Mouse (Mus musculus) ES-Bruce4 (cell line): ENCODE measurements around the gene E130114P18Rik. TPM values are rescaled to one million over a fixed set of nuclear protein-coding genes. Genes with fewer than 3 reads are reported as not detected.

Experiments
- H3K27ac ChIP-seq: 2 replicates; pipeline ENCODE4 v1.5.1; 2012; ENCODE audit warnings: low read length, inconsistent platforms; ENCODE audit not compliant: insufficient read depth
- H3K27me3 ChIP-seq: 2 replicates; pipeline ENCODE4 v1.6.1; 2012; ENCODE audit warnings: mild to moderate bottlenecking, low read length, inconsistent platforms; ENCODE audit not compliant: control insufficient read depth, poor library complexity, insufficient read depth, severe bottlenecking
- H3K36me3 ChIP-seq: 2 replicates; pipeline ENCODE4 v1.6.1; 2012; ENCODE audit warnings: inconsistent platforms, mild to moderate bottlenecking, low read length, moderate library complexity; ENCODE audit not compliant: control insufficient read depth, poor library complexity, insufficient read depth, severe bottlenecking
- H3K4me1 ChIP-seq: one replicate; pipeline ENCODE4 v1.8.1; 2011; ENCODE audit warnings: low read length; ENCODE audit not compliant: control insufficient read depth, insufficient read depth
- H3K4me3 ChIP-seq: 2 replicates; pipeline ENCODE4 v1.5.1; 2011; ENCODE audit warnings: low read depth, mild to moderate bottlenecking, low read length
- H3K9ac ChIP-seq: 2 replicates; pipeline ENCODE4 v1.6.1; 2012; ENCODE audit warnings: low read depth, mild to moderate bottlenecking, inconsistent platforms; ENCODE audit not compliant: poor library complexity, severe bottlenecking
- H3K9me3 ChIP-seq: replicated peaks from 2 replicates; pipeline ENCODE4 v1.6.1; 2012; ENCODE audit warnings: mild to moderate bottlenecking, low read length, inconsistent platforms; ENCODE audit not compliant: control insufficient read depth, poor library complexity, insufficient read depth, severe bottlenecking
- CTCF ChIP-seq: IDR thresholded peaks from one replicate; pipeline ENCODE4 v1.8.1; 2011; ENCODE audit warnings: low read depth, low read length
- EP300 ChIP-seq: IDR thresholded peaks from 2 replicates; pipeline ENCODE4 v1.6.1; 2011; ENCODE audit warnings: low read depth, low read length; ENCODE audit not compliant: insufficient read depth
- POLR2A ChIP-seq: IDR thresholded peaks from one replicate; pipeline ENCODE4 v1.8.1; 2011; ENCODE audit warnings: low read length; ENCODE audit not compliant: insufficient read depth
- polyA plus RNA-seq: library from polyadenylated mRNA; stranded (reverse); fragments of >200 nt; gene quantifications from 2 replicates; pipeline ENCODE4 v1.2.4, GENCODE M21; 2011; ENCODE audit warnings: low read depth; ENCODE audit not compliant: missing spikeins, insufficient read depth, insufficient read length

Gene E130114P18Rik
- polyA plus RNA-seq, 1 experiment, result not detected

GRCm38 (mm10) chr4:97786571-97786970 lies 8.7 kb upstream of the E130114P18Rik start:
- Histone ChIP-seq H3K4me3 (no peak overlapping the region), H3K9me3 (no peaks in the 10 kb centered on the region), H3K4me1 (no peaks in the 10 kb centered on the region), H3K27ac (no peak overlapping the region), H3K9ac (no peak overlapping the region), H3K27me3 (no peaks in the 10 kb centered on the region; the same call in none of the 2 replicates), H3K36me3 (no peaks in the 10 kb centered on the region)
- TF ChIP-seq CTCF, result no peak
- TF ChIP-seq POLR2A, result no peak
- TF ChIP-seq EP300, result no peak

- Histone ChIP-seq H3K4me1 (no peaks in the 10 kb centered on the region), H3K27ac (no peak overlapping the region), H3K4me3 (no peak overlapping the region), H3K27me3 (no peaks in the 10 kb centered on the region; the same call in none of the 2 replicates), H3K36me3 (no peaks in the 10 kb centered on the region), H3K9ac (no peak overlapping the region), H3K9me3 (no peaks in the 10 kb centered on the region)
- no peak for TF ChIP-seq CTCF
- TF ChIP-seq EP300, result no peak
- TF ChIP-seq POLR2A, result no peak
Measured at GRCm38 (mm10) chr4:97785547-97786271, 7.8 kb upstream of the E130114P18Rik start.

- TF ChIP-seq POLR2A (no peak), EP300 (no peak), CTCF (no peak)
- Histone ChIP-seq H3K9me3 (no peaks in the 10 kb centered on the region), H3K27ac (no peak overlapping the region), H3K4me1 (no peaks in the 10 kb centered on the region), H3K9ac (no peak overlapping the region), H3K27me3 (no peaks in the 10 kb centered on the region; the same call in none of the 2 replicates), H3K36me3 (no peaks in the 10 kb centered on the region), H3K4me3 (no peak overlapping the region)
Measured at GRCm38 (mm10) chr4:97784236-97784635, 6.4 kb upstream of the E130114P18Rik start.

- H3K27me3 ChIP-seq, result peaks cover 4% of the 10 kb centered on the region
- no peaks in the 10 kb centered on the region for H3K4me1 ChIP-seq
- no peaks in the 10 kb centered on the region for H3K36me3 ChIP-seq
- no peak overlapping the region for H3K9ac ChIP-seq
- H3K4me3 ChIP-seq, result no peak overlapping the region
- TF ChIP-seq EP300, result no peak
- no peak for TF ChIP-seq CTCF
- TF ChIP-seq POLR2A, result no peak
- H3K9me3 ChIP-seq, result no peaks in the 10 kb centered on the region
- H3K27ac ChIP-seq, result no peak overlapping the region
Measured at GRCm38 (mm10) chr4:97783073-97783879, 5.4 kb upstream of the E130114P18Rik start.

- no peak for TF ChIP-seq EP300
- no peak for TF ChIP-seq CTCF
- no peak for TF ChIP-seq POLR2A
- Histone ChIP-seq H3K4me3 (no peak overlapping the region), H3K27me3 (peaks cover 10% of the 10 kb centered on the region), H3K36me3 (no peaks in the 10 kb centered on the region), H3K27ac (no peak overlapping the region), H3K9me3 (no peaks in the 10 kb centered on the region), H3K4me1 (no peaks in the 10 kb centered on the region), H3K9ac (no peak overlapping the region)
Measured at GRCm38 (mm10) chr4:97782497-97782896, 4.6 kb upstream of the E130114P18Rik start.

GRCm38 (mm10) chr4:97782069-97782468 lies 4.2 kb upstream of the E130114P18Rik start:
- H3K4me3 ChIP-seq, result no peak overlapping the region
- no peak overlapping the region for H3K9ac ChIP-seq
- TF ChIP-seq EP300 (no peak), POLR2A (no peak), CTCF (no peak)
- peaks cover 13% of the 10 kb centered on the region for H3K27me3 ChIP-seq
- H3K9me3 ChIP-seq, result no peaks in the 10 kb centered on the region
- H3K4me1 ChIP-seq, result no peaks in the 10 kb centered on the region
- H3K36me3 ChIP-seq, result no peaks in the 10 kb centered on the region
- no peak overlapping the region for H3K27ac ChIP-seq
